ENCODE assay signal across 20 mouse cellular contexts in genomic region chr16:85507264-85507663, GRCm38 (mm10). TPM values are rescaled to one million over a fixed set of nuclear protein-coding genes. Genes with fewer than 3 reads are reported as not detected.
DNase-seq lines count a peak whose midpoint lies in the region; ATAC-seq lines count a peak whose summit lies in the region.
"Had no signal": no experiment of that assay in that cellular context is flagged by ENCODE, and none has a peak within 500 bp of the region (broad histone marks: within the 10 kb centered on the region; RNA-seq: fewer than 3 reads in every experiment).

No protein-coding gene starts in this region.

- peak; percentile 54; the same call in 1 of the 2 replicates for ATAC-seq in common myeloid progenitor, adult 5-6 weeks (replicated peaks; ENCODE audit: low read depth, poor library complexity, severe bottlenecking)
- ATAC-seq in hematopoietic stem cell, adult 5-6 weeks (replicated peaks in 1 of 2; ENCODE audit: insufficient read depth in 1 of 2, low FRiP score in 2 of 2, low TSS enrichment in 1 of 2, low read depth in 1 of 2, poor library complexity in 2 of 2, severe bottlenecking in 2 of 2), result peak; percentile 78 to 89
- ATAC-seq: activated CD4-positive, CD25-positive, alpha-beta regulatory T cell, adult 4 months; CD4-positive, CD25-positive, alpha-beta regulatory T cell, adult 4 months; Patski had no signal

- DNase-seq in lung, postnatal 36 days, result no peak
- DNase-seq in adrenal gland, adult 2 months, result no peak
- DNase-seq: adrenal gland, adult 8-10 months; adrenal gland, postnatal 10 days; adrenal gland, postnatal 14 days; adrenal gland, postnatal 25 days; adrenal gland, postnatal 36 days; B cell, adult 2 months; cerebellum, adult 11 months; cerebellum, adult 11-12 months; cerebellum, adult 18-20 months; cerebellum, adult 2 months had no signal

RNA-seq across cellular contexts. Expression of gene Cyyr1, which starts 45.9 kb away (rescaled TPM):
- 0.82 and 1.2 TPM in 2 replicates for total RNA-seq in common myeloid progenitor, adult 5-6 weeks (2017)
- total RNA-seq in hematopoietic stem cell, adult 5-6 weeks (2017), result 0.05 and 0.50 TPM in 2 replicates
- 10 to 100 TPM; 24.7 to 26.8 TPM for total RNA-seq in adrenal gland, adult 2 months (2021)
- 37.1 and 39.1 TPM in 2 replicates for polyA plus RNA-seq in adrenal gland, adult 2 months (2012; rRNA removed)
- total RNA-seq: CH12.LX, MEL had no signal
- polyA plus RNA-seq: activated CD4-positive, CD25-positive, alpha-beta regulatory T cell, adult 4 months; G1E; Patski had no signal

Comparison
In these comparisons a context has a peak if more than half of its experiments do, and no peak if none do; other contexts are left out.
1. RNA of gene Cyyr1, which starts 45.9 kb away (total RNA-seq): 24.7 to 26.8 TPM in adrenal gland, adult 2 months; 0.82 to 1.2 TPM in common myeloid progenitor, adult 5-6 weeks and 0.05 to 0.50 TPM in hematopoietic stem cell, adult 5-6 weeks; every median in the first group is over 10 times any median in the second.